Mouse (Mus musculus) erythroblast, embryonic 14.5 days (primary cell): ENCODE measurements around the gene Slc35e4.

Experiments used
- GATA1 ChIP-seq: IDR thresholded peaks from 2 replicates; pipeline ENCODE4 v1.6.1; 2012; ENCODE audit warnings: low read length, inconsistent platforms, mixed read lengths
- TAL1 ChIP-seq: IDR thresholded peaks from 3 replicates; pipeline ENCODE4 v1.6.1; 2012; ENCODE audit warnings: low read length, inconsistent platforms, mixed read lengths

- no peak for TF ChIP-seq GATA1
- TF ChIP-seq TAL1 = no peak
Measured at GRCm38 (mm10) chr11:3860361-3860760, 54.1 kb downstream of the Slc35e4 start.
